Mouse (Mus musculus): ENCODE results near the gene Gm17581. TPM values are rescaled to one million over a fixed set of nuclear protein-coding genes. Genes with fewer than 3 reads are reported as not detected.

Gm17581 gene
- not detected in 2 replicates for polyA plus RNA-seq (2015; fragmentation: Nextera tagmentation; extraction: Ambion mirVana)

GRCm38 (mm10) chr2:155735766-155736165 is at the start of gene Gm17581:
Gene Gm17581, minus strand, starts transcription at chr2:155735866.

GRCm38 (mm10) chr2:155774927-155775684 is 39.4 kb upstream of the Gm17581 start, which contains the start of gene Mmp24:
Gene Mmp24, plus strand, starts transcription at chr2:155775342.

DNA sequence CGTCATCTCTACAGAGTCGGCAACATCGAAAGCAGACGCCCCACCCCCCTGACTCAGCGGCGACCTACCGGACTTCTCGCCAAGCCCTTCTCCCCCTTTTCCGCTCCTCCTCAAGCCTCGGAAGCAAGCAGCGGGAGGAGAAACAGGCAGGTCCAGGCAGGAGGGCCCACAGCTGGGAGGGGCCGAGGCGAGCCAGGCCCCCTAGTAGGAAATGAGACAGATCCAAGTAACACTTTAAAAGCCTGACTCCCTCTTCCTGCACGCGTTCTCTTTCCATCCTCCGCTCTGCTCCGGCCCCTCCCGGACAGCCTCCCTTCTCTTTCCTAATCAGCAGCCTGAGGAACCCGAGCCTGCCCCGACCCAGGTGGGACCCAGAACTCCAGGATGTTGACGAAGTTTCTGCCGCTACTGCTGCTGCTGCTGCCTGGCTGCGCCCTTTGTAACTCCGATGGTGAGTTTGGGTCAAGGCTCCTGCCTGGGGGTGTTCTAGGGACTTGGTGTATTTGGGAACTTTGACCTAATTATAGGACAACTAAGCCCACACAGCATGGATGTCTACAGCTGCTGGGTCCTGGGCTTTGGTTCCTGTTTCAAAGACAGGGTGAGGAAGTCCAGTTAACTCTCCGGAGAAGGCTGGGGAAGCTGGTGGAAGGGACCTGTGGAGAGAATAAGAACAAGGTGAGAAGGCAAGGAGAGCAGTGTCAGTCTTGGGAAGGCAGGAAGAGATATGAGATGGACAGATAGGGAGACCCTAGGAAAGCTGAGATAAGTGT is 15.5 kb upstream of the Gm17581 start, which contains the start of gene Procr:
Gene Procr (plus strand): TSS at position 104 of the 773 bp plus-strand sequence.

DNA sequence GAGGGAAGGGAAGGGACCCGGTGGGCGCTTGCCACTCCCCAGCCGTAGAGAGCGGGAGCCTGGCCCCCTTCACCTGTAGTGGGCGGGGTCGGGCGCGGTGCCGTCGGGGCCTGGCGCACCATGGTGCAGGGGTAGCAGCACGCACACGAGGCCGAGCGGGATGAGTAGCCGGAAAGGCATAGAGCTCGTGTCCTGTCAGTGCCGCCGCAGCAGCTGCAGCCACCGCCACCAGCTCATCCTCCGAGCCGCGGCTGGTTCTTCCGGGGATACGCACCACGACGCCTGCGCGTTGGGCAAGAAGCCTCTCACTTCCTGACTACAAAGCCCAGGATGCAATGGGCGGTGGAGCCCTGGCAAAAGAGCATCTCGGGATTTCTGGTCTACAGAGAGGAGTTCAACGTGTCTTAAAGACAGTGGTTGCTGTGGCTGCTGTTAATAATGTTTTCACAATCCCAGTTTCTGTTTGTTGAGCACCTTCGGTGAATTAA is 6.5 kb downstream of the Gm17581 start, which contains the start of gene Edem2:
Gene Edem2 (minus strand): TSS at position 318 of the 488 bp plus-strand sequence.

DNA sequence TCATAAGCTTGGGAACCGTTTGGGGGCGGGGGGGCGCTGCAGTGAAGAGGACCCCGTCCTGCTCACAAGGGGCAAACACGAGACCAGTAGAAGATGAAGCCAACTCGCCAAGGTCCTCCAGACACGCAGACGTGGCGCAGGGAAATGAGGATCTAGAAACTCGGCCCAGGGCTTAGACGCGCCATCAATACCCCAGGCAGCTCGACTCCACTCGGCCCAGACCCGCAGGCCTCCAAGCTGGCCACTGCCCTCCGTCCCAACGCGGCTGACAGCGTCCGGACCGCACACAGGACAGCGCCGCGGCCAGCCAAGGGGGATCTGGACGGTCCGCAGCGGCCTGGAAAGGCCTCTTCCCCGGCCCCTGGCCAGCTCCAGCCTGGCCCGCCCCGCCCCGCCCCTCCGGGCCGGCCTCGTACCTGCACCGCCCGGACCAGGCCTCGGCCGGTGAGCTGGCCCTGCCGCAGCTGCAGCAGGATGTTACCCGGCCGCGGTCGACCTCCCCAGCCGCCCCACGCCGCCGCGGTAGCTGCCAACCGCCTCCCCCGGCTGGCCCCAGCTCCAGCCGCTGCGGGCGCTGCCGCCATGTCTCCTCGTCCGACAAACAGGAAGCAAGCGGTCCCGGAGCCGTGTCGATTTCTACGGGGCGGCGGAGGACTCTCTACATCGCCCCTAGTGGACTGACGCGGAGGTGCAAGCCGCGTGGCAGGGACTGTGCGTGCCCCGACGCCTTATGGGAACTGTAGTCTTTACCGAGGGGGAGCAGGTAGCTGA is 43.8 kb downstream of the Gm17581 start, which contains the start of gene Trpc4ap:
Gene Trpc4ap (minus strand): TSS at position 662 of the 771 bp plus-strand sequence.

Other genes starting within 250 kb of the Gm17581 start
- 31.1 and 40.7 TPM in 2 replicates for gene Acss2, start 217.9 kb downstream of the Gm17581 start, polyA plus RNA-seq (2015; fragmentation: Nextera tagmentation; extraction: Ambion mirVana)
- gene Ggt7, start 217.6 kb downstream of the Gm17581 start, polyA plus RNA-seq (2015; fragmentation: Nextera tagmentation; extraction: Ambion mirVana) = 2.3 and 2.8 TPM in 2 replicates
- 12.0 and 14.2 TPM in 2 replicates for gene Gss, start 143.1 kb downstream of the Gm17581 start, polyA plus RNA-seq (2015; fragmentation: Nextera tagmentation; extraction: Ambion mirVana)
- 2.0 and 2.3 TPM in 2 replicates for gene Myh7b, start 124.7 kb downstream of the Gm17581 start, polyA plus RNA-seq (2015; fragmentation: Nextera tagmentation; extraction: Ambion mirVana)
- gene Trpc4ap, start 43.5 kb downstream of the Gm17581 start, polyA plus RNA-seq (2015; fragmentation: Nextera tagmentation; extraction: Ambion mirVana) = 82.1 and 83.6 TPM in 2 replicates
- 13.3 and 14.7 TPM in 2 replicates for gene Edem2, start 6.4 kb downstream of the Gm17581 start, polyA plus RNA-seq (2015; fragmentation: Nextera tagmentation; extraction: Ambion mirVana)
- 9.4 and 10.1 TPM in 2 replicates for gene Procr, start 15.3 kb upstream of the Gm17581 start, polyA plus RNA-seq (2015; fragmentation: Nextera tagmentation; extraction: Ambion mirVana)
- gene Mmp24, start 39.5 kb upstream of the Gm17581 start, polyA plus RNA-seq (2015; fragmentation: Nextera tagmentation; extraction: Ambion mirVana) = not detected in 2 replicates
- 15.3 and 20.0 TPM in 2 replicates for gene BC029722, start 83.6 kb upstream of the Gm17581 start, polyA plus RNA-seq (2015; fragmentation: Nextera tagmentation; extraction: Ambion mirVana)
- gene Eif6, start 91.1 kb upstream of the Gm17581 start, polyA plus RNA-seq (2015; fragmentation: Nextera tagmentation; extraction: Ambion mirVana) = 107 and 121 TPM in 2 replicates
- gene Fam83c, start 99.0 kb upstream of the Gm17581 start, polyA plus RNA-seq (2015; fragmentation: Nextera tagmentation; extraction: Ambion mirVana) = 0.04 and 0.18 TPM in 2 replicates
- 73.2 and 74.7 TPM in 2 replicates for gene Uqcc1, start 194.4 kb upstream of the Gm17581 start, polyA plus RNA-seq (2015; fragmentation: Nextera tagmentation; extraction: Ambion mirVana)
- gene Gm15557, start 204.9 kb upstream of the Gm17581 start, polyA plus RNA-seq (2015; fragmentation: Nextera tagmentation; extraction: Ambion mirVana) = not detected in 2 replicates
- 0.10 and 0.35 TPM in 2 replicates for gene Gdf5, start 209.5 kb upstream of the Gm17581 start, polyA plus RNA-seq (2015; fragmentation: Nextera tagmentation; extraction: Ambion mirVana)
- gene Cep250, start 220.6 kb upstream of the Gm17581 start, polyA plus RNA-seq (2015; fragmentation: Nextera tagmentation; extraction: Ambion mirVana) = 4.7 and 5.8 TPM in 2 replicates